Mouse (Mus musculus) adrenal gland, postnatal 14 days (tissue): Measurements from ENCODE around the gene Npffr2. TPM values are rescaled to one million over a fixed set of nuclear protein-coding genes. Genes with fewer than 3 reads are reported as not detected.
"Not testable (repeated sequence)": the region's sequence is repeated elsewhere in the genome, so short reads cannot be mapped to it uniquely, and the experiment has no call there.

Experiments used
- DNase-seq: peaks from one replicate; pipeline ENCODE4 v3.0.0; 2021; ENCODE audit warnings: mixed read lengths
- long read RNA-seq, 2 experiments: library from polyadenylated mRNA; stranded (forward); transcript quantifications; one replicate each; pipeline ENCODE4 v2.0.0; 2021
- total RNA-seq: library from RNA; stranded (reverse); gene quantifications from 2 replicates; pipeline ENCODE4 v1.2.3, GENCODE M21; 2021

Npffr2 gene
- total RNA-seq: not detected in 2 replicates
- long read RNA-seq, experiment 1: 0 reads
- long read RNA-seq, experiment 2: 0 reads

GRCm38 (mm10) chr5:89526878-89527578, at the start of gene Npffr2:
Npffr2 (plus strand) TSS chr5:89527429.
- DNase-seq: peak; percentile 34

GRCm38 (mm10) chr5:89492560-89492959, 34.7 kb upstream of the Npffr2 start:
- DNase-seq: no peak

- peak; percentile 29 for DNase-seq
These were observed 27.0 kb upstream of the Npffr2 start for GRCm38 (mm10) chr5:89500182-89500581.

GRCm38 (mm10) chr5:89518641-89519040, 8.6 kb upstream of the Npffr2 start:
- no peak for DNase-seq

- no peak for DNase-seq
These were observed 949 bp upstream of the Npffr2 start for GRCm38 (mm10) chr5:89526181-89526778.

- DNase-seq: no peak
These were observed 1.7 kb downstream of the Npffr2 start for GRCm38 (mm10) chr5:89528951-89529350.

- no peak for DNase-seq
These were observed 2.2 kb downstream of the Npffr2 start for GRCm38 (mm10) chr5:89529391-89529790.

- no peak for DNase-seq
These were observed 8.8 kb downstream of the Npffr2 start for GRCm38 (mm10) chr5:89536018-89536417.

- no peak for DNase-seq
These were observed 15.2 kb downstream of the Npffr2 start for GRCm38 (mm10) chr5:89542472-89542871.

- DNase-seq: peak; percentile 67
These were observed 16.2 kb downstream of the Npffr2 start for GRCm38 (mm10) chr5:89543476-89543875.

GRCm38 (mm10) chr5:89559118-89559517, 31.9 kb downstream of the Npffr2 start:
- not testable (repeated sequence) for DNase-seq

- DNase-seq: no peak
These were observed 34.2 kb downstream of the Npffr2 start for GRCm38 (mm10) chr5:89561381-89561780.

- DNase-seq: no peak
These were observed 51.4 kb downstream of the Npffr2 start for GRCm38 (mm10) chr5:89578678-89579077.

GRCm38 (mm10) chr5:89579181-89579580, 52.0 kb downstream of the Npffr2 start:
- DNase-seq: no peak

- DNase-seq: no peak
These were observed 53.9 kb downstream of the Npffr2 start for GRCm38 (mm10) chr5:89581143-89581542.

GRCm38 (mm10) chr5:89581742-89582366, 54.6 kb downstream of the Npffr2 start:
- no peak for DNase-seq

- no peak for DNase-seq
These were observed 57.8 kb downstream of the Npffr2 start for GRCm38 (mm10) chr5:89585021-89585420.

- no peak for DNase-seq
These were observed 65.1 kb downstream of the Npffr2 start for GRCm38 (mm10) chr5:89592301-89592700.

- no peak for DNase-seq
These were observed 84.2 kb downstream of the Npffr2 start for GRCm38 (mm10) chr5:89611322-89612015.

GRCm38 (mm10) chr5:89612262-89612661, 85.0 kb downstream of the Npffr2 start:
- DNase-seq: no peak

GRCm38 (mm10) chr5:89631599-89631998, 104.4 kb downstream of the Npffr2 start:
- DNase-seq: no peak
